Mouse (Mus musculus) kidney, embryonic 14.5 days (tissue): ENCODE data around the gene Gm5796. TPM values are rescaled to one million over a fixed set of nuclear protein-coding genes. Genes with fewer than 3 reads are reported as not detected.
"Not testable (repeated sequence)": the region's sequence is repeated elsewhere in the genome, so short reads cannot be mapped to it uniquely, and the experiment has no call there.

Experiments
- ATAC-seq: fragments of 200-750 bp; cut with Nextera tagmentation; 2 replicates; pipeline ENCODE4 v1.8.0; 2017; ENCODE audit warnings: moderate number of reproducible peaks, mild to moderate bottlenecking, moderate TSS enrichment, moderate library complexity; ENCODE audit not compliant: low FRiP score, low TSS enrichment
- H3K27ac ChIP-seq: fragments of 300-500 bp; sonication (generic); 2 replicates; pipeline ENCODE4 v1.5.1; 2014; ENCODE audit warnings: low read depth, mild to moderate bottlenecking, low read length, moderate library complexity, mixed read lengths
- H3K27me3 ChIP-seq: fragments of 300-500 bp; sonication (generic); 2 replicates; pipeline ENCODE4 v1.6.1; 2014; ENCODE audit warnings: mild to moderate bottlenecking, low read length; ENCODE audit not compliant: control insufficient read depth, insufficient read depth
- H3K36me3 ChIP-seq: fragments of 300-500 bp; sonication (generic); 2 replicates; pipeline ENCODE4 v1.6.1; 2014; ENCODE audit warnings: low read length, mixed read lengths; ENCODE audit not compliant: control insufficient read depth, insufficient read depth
- H3K4me1 ChIP-seq: fragments of 300-500 bp; sonication (generic); 2 replicates; pipeline ENCODE4 v1.6.1; 2014; ENCODE audit warnings: low read length, mixed read lengths; ENCODE audit not compliant: control insufficient read depth, insufficient read depth
- H3K4me2 ChIP-seq: fragments of 300-500 bp; sonication (generic); replicated peaks from 2 replicates; pipeline ENCODE4 v1.6.1; 2014; ENCODE audit warnings: low read depth, mild to moderate bottlenecking, low read length
- H3K4me3 ChIP-seq: fragments of 300-500 bp; sonication (generic); 2 replicates; pipeline ENCODE4 v1.5.1; 2014; ENCODE audit warnings: mild to moderate bottlenecking, low read length
- H3K9ac ChIP-seq: fragments of 300-500 bp; sonication (generic); 2 replicates; pipeline ENCODE4 v1.6.1; 2014; ENCODE audit warnings: low read depth, mild to moderate bottlenecking, low read length, moderate library complexity
- H3K9me3 ChIP-seq: fragments of 300-500 bp; sonication (generic); 2 replicates; pipeline ENCODE4 v1.6.1; 2016; ENCODE audit warnings: low read length; ENCODE audit not compliant: control insufficient read depth
- WGBS: fragments of 180-500 bp; shearing (Covaris S2); extraction: QIAGEN DNeasy Blood & Tissue Kit; methylation state at CpG from one replicate; pipeline ENCODE4 v1.1.7; 2014; 5-methylcytosine and 5-hydroxymethylcytosine counted together
- polyA plus RNA-seq: library from polyadenylated mRNA; unstranded; fragments of >200 nt; fragmentation: Nextera tagmentation; extraction: Ambion mirVana; gene quantifications from 2 replicates; pipeline ENCODE4 v1.2.1, GENCODE M21; 2014

Gm5796 gene
- 0.30 TPM in 1 of 2 replicates, not detected in the other for polyA plus RNA-seq

DNA sequence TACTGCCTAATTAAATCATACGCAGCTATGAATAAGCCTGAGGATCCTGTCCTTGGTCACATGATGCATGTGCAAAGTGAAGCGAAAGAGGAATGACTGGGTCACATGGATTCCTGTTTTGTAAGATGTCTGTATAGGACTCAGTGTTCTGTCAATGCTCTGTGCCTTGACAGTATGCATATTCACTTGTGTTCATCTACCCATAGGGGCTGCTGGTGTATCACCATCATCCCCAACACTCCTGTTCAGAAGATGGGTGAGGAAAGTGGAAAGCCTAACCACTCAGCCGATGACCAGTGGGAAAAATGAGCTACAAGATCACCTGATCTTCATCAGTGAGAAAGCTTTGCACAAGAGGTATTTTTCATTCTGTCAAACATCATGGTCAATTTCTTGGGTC lies at the start of gene Gm5796:
Gene Gm5796, plus strand, starts transcription at position 301 of the 400 bp plus-strand sequence.
- H3K9ac ChIP-seq, H3K27ac ChIP-seq, H3K36me3 ChIP-seq, H3K4me1 ChIP-seq, H3K27me3 ChIP-seq, H3K9me3 ChIP-seq, H3K4me2 ChIP-seq, H3K4me3 ChIP-seq, ATAC-seq: not testable (repeated sequence)
- 67% methylated on average over 1 of the region's 3 CpGs for WGBS

DNA sequence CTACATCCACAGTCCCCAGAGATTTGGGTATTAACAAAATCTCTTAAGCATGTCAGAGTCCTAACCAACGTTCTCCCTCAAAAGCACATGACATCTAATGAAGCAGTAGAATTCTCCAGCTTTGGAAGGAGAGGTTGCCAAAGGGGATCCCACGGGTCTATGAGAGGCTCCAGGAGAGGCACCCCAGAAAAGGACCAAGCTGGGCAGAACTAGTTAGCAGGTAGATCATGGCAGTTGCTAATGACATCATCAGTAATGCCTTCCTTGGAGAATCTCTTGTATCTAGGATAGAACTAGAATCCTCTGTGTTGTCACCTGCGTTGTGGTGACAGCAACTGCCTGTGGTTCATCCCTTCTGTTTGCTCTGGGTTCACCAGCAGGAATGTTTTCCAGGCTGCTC lies 25.6 kb upstream of the Gm5796 start, which contains the start of gene Gm3099:
Gene Gm3099, plus strand, starts transcription at position 301 of the 400 bp plus-strand sequence.
- not testable (repeated sequence) for H3K4me3 ChIP-seq, H3K27ac ChIP-seq, ATAC-seq, H3K27me3 ChIP-seq, H3K4me1 ChIP-seq, H3K9me3 ChIP-seq, H3K9ac ChIP-seq, H3K4me2 ChIP-seq, H3K36me3 ChIP-seq
- WGBS, result 100% methylated on average over 1 of the region's 3 CpGs

DNA sequence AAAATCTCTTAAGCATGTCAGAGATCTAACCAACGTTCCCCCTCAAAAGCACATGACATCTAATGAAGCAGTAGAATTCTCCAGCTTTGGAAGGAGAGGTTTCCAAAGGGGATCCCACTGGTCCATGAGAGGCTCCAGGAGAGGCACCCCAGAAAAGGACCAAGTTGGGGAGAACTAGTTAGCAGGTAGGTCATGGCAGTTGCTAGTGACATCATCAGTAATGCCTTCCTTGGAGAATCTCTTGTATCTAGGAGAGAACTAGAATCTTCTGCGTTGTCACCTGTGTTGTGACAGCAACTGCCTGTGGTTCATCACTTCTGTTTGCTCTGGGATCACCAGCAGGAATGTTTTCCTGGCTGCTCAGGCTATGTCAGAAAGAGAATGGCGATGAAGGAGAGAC lies 60.1 kb downstream of the Gm5796 start, which contains the start of gene Gm3115:
Gene Gm3115, plus strand, starts transcription at position 301 of the 400 bp plus-strand sequence.
- H3K27me3 ChIP-seq, H3K4me1 ChIP-seq, ATAC-seq, H3K27ac ChIP-seq, H3K9me3 ChIP-seq, H3K36me3 ChIP-seq, H3K4me2 ChIP-seq, H3K9ac ChIP-seq, H3K4me3 ChIP-seq: not testable (repeated sequence)
- WGBS, result 56% methylated on average over 3 of the region's 3 CpGs

Other genes with a start within 250 kb of the Gm5796 start
- 0.11 TPM in 1 of 2 replicates, not detected in the other for gene Gm3002, start 213.9 kb upstream of the Gm5796 start, polyA plus RNA-seq
- not detected in 2 replicates for gene Gm3033, start 177.7 kb upstream of the Gm5796 start, polyA plus RNA-seq
- gene Gm2916, start 139.8 kb upstream of the Gm5796 start, polyA plus RNA-seq, result 0.53 TPM in 1 of 2 replicates, not detected in the other
- not detected in 2 replicates for gene Gm3029, start 92.2 kb upstream of the Gm5796 start, polyA plus RNA-seq
- 0.14 TPM in 1 of 2 replicates, not detected in the other for gene Gm3095, start 60.4 kb upstream of the Gm5796 start, polyA plus RNA-seq
- gene Gm3099, start 25.5 kb upstream of the Gm5796 start, polyA plus RNA-seq, result not detected in 2 replicates
- gene Gm3115, start 60.2 kb downstream of the Gm5796 start, polyA plus RNA-seq, result not detected in 2 replicates
- gene Gm8108, start 86.6 kb downstream of the Gm5796 start, polyA plus RNA-seq, result 1.0 TPM in 1 of 2 replicates, not detected in the other
- gene Gm3127, start 141.1 kb downstream of the Gm5796 start, polyA plus RNA-seq, result not detected in 2 replicates
- 0.57 TPM in 1 of 2 replicates, not detected in the other for gene Gm2974, start 158.6 kb downstream of the Gm5796 start, polyA plus RNA-seq
- not detected in 2 replicates for gene Gm3138, start 225.7 kb downstream of the Gm5796 start, polyA plus RNA-seq